Mouse (Mus musculus): ENCODE measurements around the gene Atp6v0a1.

Atp6v0a1 gene

GRCm38 (mm10) chr11:101023371-101023770 is 14.1 kb downstream of the Atp6v0a1 start:
- in situ Hi-C loops (cut with MboI, MseI), result no loop called here

- in situ Hi-C loops (cut with MboI, MseI), result no loop called here
Measured at GRCm38 (mm10) chr11:101024001-101024400, 14.7 kb downstream of the Atp6v0a1 start.

- in situ Hi-C loops (cut with MboI, MseI), result no loop called here
Measured at GRCm38 (mm10) chr11:101027121-101027520, 17.9 kb downstream of the Atp6v0a1 start.

- in situ Hi-C loops (cut with MboI, MseI), result no loop called here
Measured at GRCm38 (mm10) chr11:101029320-101029719, 20.1 kb downstream of the Atp6v0a1 start.

GRCm38 (mm10) chr11:101030136-101030807 is 21.0 kb downstream of the Atp6v0a1 start:
- in situ Hi-C loops (cut with MboI, MseI), result no loop called here

GRCm38 (mm10) chr11:101030808-101031156 is 21.5 kb downstream of the Atp6v0a1 start:
- in situ Hi-C loops (cut with MboI, MseI), result no loop called here

GRCm38 (mm10) chr11:101031470-101031869 is 22.2 kb downstream of the Atp6v0a1 start:
- in situ Hi-C loops (cut with MboI, MseI), result no loop called here

GRCm38 (mm10) chr11:101033856-101034500 is 24.7 kb downstream of the Atp6v0a1 start:
- in situ Hi-C loops (cut with MboI, MseI), result no loop called here

- in situ Hi-C loops (cut with MboI, MseI), result no loop called here
Measured at GRCm38 (mm10) chr11:101034614-101035327, 25.5 kb downstream of the Atp6v0a1 start.

- in situ Hi-C loops (cut with MboI, MseI), result no loop called here
Measured at GRCm38 (mm10) chr11:101035328-101035695, 26.1 kb downstream of the Atp6v0a1 start.

GRCm38 (mm10) chr11:101037795-101038194 is 28.5 kb downstream of the Atp6v0a1 start:
- in situ Hi-C loops (cut with MboI, MseI), result no loop called here

GRCm38 (mm10) chr11:101045826-101046225 is 36.6 kb downstream of the Atp6v0a1 start:
- in situ Hi-C loops (cut with MboI, MseI), result no loop called here

- in situ Hi-C loops (cut with MboI, MseI), result no loop called here
Measured at GRCm38 (mm10) chr11:101046440-101046839, 37.2 kb downstream of the Atp6v0a1 start.

- in situ Hi-C loops (cut with MboI, MseI), result no loop called here
Measured at GRCm38 (mm10) chr11:101047502-101047901, 38.2 kb downstream of the Atp6v0a1 start.

GRCm38 (mm10) chr11:101050359-101050758 is 41.1 kb downstream of the Atp6v0a1 start:
- in situ Hi-C loops (cut with MboI, MseI), result loop anchor here (5.0 kb wide), 1 partner anchor 33 kb away; no protein-coding TSS in a partner anchor

- in situ Hi-C loops (cut with MboI, MseI), result loop anchor here (5.0 kb wide), 1 partner anchor 34 kb away; no protein-coding TSS in a partner anchor
Measured at GRCm38 (mm10) chr11:101051051-101051493, 41.8 kb downstream of the Atp6v0a1 start.

GRCm38 (mm10) chr11:101051617-101052016 is 42.4 kb downstream of the Atp6v0a1 start:
- in situ Hi-C loops (cut with MboI, MseI), result loop anchor here (5.0 kb wide), 1 partner anchor 34 kb away; no protein-coding TSS in a partner anchor

GRCm38 (mm10) chr11:101052751-101053473 is 43.7 kb downstream of the Atp6v0a1 start:
- in situ Hi-C loops (cut with MboI, MseI), result loop anchor here (5.0 kb wide), 1 partner anchor 36 kb away; no protein-coding TSS in a partner anchor

GRCm38 (mm10) chr11:101053974-101054373 is 44.7 kb downstream of the Atp6v0a1 start:
- in situ Hi-C loops (cut with MboI, MseI), result loop anchor here (5.0 kb wide), 1 partner anchor 37 kb away; no protein-coding TSS in a partner anchor

GRCm38 (mm10) chr11:101055418-101055817 is 46.2 kb downstream of the Atp6v0a1 start:
- in situ Hi-C loops (cut with MboI, MseI), result loop anchor here (5.0 kb wide), 1 partner anchor 88 kb away; no protein-coding TSS in a partner anchor

GRCm38 (mm10) chr11:101056885-101057284 is 47.6 kb downstream of the Atp6v0a1 start:
- in situ Hi-C loops (cut with MboI, MseI), result loop anchor here (5.0 kb wide), 1 partner anchor 90 kb away; no protein-coding TSS in a partner anchor
